Mouse (Mus musculus) heart, adult 9 months (tissue): ENCODE measurements at regions not wholly inside any gene's neighbourhood (a gene's known extent, or its start where the extent isn't known, plus 50 kb on each side); places are given as distances from the start of the nearest gene placed in this dataset.

Experiments
- DNase-seq, 2 experiments: peaks; one replicate each; pipeline ENCODE4 v3.0.0; 2022; ENCODE audit warnings: low spot score in 2 of 2

GRCm38 (mm10) chr7:67895166-67895565, 57.5 kb upstream of the Igf1r start:
- DNase-seq = no peak

GRCm38 (mm10) chr7:67892917-67893316, 59.7 kb upstream of the Igf1r start:
- no peak for DNase-seq

GRCm38 (mm10) chr7:67883040-67883439, 69.6 kb upstream of the Igf1r start:
- DNase-seq = no peak

DNA sequence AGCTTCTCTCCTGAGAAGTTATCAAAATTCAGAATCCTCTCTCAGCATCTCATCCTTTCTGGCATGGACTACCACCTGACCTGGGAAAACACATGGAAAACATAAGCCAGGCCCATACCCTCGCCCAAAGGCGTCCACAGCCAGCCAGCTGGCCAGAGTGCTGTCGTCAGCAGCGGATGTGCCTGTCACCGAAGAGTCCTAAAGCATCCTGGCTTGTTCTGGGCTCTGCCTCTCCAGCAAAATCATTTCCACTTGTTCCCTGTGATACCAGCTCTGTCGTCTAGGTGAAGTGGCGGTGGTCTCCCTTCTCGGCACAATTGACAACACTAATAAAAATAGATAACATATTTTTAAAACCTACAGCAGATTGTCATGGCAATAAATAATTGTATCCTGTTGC, 70.0 kb upstream of the Igf1r start:
- no peak for DNase-seq

- no peak for DNase-seq
Observed at GRCm38 (mm10) chr7:67878226-67878625, 74.4 kb upstream of the Igf1r start.

DNA sequence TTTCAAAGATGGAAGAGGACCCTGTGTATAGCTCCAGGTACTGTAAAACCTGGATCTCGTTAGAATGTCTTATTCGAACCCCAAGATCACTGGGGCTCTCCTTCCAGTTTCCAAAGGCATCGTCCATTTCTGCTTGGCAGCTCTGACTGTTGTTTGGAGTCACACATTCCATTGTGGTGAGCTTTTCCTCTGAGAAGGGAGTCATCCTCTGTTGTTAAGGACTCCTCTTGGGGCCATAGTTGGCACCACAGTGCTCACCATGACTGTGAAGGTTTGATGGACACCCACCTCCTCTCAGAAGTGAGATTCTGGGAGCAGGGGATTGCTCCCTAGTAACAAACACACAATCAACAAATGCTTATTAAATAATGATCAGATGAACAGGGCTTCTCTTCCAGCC, 75.0 kb upstream of the Igf1r start:
- DNase-seq = no peak

DNA sequence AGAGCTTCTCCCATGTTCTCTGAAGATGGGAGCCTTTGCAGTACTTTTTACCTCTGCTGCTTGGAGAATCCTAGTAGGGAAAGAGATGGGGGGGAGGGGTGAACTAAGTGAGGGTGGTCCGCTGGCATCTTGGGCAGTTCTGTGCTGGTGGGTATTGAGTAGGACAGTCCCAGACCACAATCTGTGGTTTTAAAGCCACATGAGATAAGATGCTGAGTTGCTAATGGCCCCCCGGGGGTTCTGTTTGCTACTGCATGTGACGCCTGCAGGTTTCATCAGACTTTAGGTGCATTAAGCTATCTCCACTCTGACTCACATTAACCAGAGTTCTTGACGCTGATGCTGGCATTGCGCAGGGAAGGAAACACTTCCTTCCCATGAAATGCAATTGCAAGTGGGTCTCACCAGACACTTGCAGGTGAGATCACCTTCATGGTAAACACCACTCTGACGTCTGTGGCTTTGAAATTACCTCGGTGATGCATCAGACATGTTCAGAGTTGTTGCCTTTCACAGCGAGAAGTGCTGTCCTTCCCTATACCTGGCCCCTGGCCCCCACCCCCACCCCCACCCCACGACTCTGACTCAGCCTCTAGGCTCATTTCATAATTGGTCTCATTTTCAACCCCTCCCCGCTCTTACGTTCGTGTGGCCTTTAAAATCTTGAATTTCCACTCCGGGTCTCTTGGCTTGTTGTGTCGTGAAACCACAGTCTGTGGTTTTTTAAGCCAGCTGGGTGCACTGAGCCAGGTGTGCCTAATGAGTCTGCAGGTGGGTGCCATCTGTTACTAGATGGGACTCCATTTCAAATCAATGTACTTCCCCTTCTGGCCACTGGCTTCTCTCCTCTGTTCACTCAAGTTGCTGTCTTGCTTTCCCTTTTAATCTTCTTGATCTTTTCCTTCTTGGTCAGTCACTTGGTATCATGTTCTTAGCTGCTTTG, 94.8 kb upstream of the Synm start:
- DNase-seq = no peak

- DNase-seq = no peak
Observed at GRCm38 (mm10) chr7:67852859-67853258, 93.3 kb upstream of the Synm start.

DNA sequence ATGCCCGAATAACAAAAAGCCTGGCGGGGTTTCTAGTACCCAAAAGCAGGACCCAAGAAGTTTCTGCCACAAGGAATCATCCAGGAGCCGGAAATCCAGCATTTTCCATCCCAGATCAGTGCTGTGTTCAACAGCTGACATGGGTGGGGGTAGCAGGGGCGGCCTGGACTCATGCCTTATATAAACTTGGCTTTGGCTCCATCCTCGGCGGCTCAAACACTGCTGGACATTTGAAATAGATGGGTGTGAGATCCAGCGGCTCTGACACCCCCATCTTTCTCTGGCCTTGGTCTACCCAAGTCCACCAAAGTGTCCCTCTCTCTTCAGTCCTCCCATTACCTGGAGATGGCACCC, 89.9 kb upstream of the Synm start:
- DNase-seq = peak in 1 of 2 experiments; percentile 1

- DNase-seq = peak; percentile 47 to 50
Observed at GRCm38 (mm10) chr7:67848589-67849508, 89.3 kb upstream of the Synm start.

DNA sequence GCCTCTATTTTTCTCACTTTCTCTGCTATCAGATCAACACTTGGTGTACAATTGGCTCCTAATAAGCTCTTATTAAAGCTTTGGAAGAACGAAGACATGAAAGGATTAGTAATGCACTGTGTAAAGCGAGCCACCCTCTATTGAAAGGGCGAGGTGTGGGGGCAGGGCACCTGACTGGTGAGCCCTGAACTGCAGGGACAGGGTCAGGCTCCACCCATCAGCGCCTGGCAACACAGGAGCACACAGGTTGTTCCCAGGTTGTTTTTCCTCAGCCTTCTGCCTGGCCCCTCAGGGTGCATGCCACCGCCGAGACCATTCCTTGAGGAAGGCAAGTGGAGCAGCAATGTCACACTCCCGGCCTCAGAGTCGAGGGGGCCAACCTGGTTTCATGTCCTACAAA, 87.3 kb upstream of the Synm start:
- no peak for DNase-seq

DNA sequence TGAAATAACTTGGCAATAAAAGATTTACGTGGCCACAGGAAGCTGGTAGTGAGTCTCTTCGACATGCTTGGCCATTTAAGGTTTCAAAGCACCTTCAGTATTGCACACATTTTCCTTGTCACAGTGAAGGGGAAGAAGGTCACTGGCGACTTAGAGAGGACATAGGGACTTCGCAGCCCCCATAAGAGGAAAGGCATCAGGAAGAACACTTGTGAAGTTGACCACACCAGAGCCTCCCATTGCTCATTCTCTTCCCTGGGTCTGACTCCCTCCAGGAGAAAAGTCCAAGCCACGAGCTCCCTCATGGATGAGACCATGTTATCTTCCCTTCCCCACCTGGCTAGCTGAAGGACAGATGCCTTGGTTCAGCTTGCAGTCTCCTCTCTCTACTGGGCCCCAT, 77.4 kb upstream of the Synm start:
- no peak for DNase-seq

GRCm38 (mm10) chr7:67836117-67836949, 76.8 kb upstream of the Synm start:
- no peak for DNase-seq

DNA sequence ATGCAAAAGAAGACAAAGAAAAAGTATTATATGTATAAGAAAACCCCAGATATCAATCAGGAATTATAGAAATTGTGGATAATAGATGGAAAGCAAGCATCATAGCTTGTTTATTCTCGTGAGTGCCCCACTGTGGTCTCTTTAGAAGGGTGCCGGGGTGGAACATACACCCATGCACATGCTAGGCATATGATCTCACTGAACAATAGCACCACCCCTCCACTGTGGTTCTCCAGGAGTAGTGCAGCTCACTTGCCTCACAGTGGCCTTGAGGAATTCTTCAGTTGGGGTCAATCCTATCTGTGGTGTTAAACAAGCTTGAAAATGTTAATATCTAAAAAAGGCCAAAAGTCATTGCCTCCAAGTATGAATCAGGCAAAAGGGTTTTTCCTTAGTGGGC, 72.2 kb upstream of the Synm start:
- no peak for DNase-seq

- no peak for DNase-seq
Observed at GRCm38 (mm10) chr7:67827386-67827785, 67.8 kb upstream of the Synm start.

GRCm38 (mm10) chr7:67826936-67827335, 67.4 kb upstream of the Synm start:
- DNase-seq = no peak

- no peak for DNase-seq
Observed at GRCm38 (mm10) chr7:67826368-67826767, 66.8 kb upstream of the Synm start.

GRCm38 (mm10) chr7:67825636-67826280, 66.2 kb upstream of the Synm start:
- no peak for DNase-seq

GRCm38 (mm10) chr7:67823943-67824645, 64.6 kb upstream of the Synm start:
- DNase-seq = no peak

DNA sequence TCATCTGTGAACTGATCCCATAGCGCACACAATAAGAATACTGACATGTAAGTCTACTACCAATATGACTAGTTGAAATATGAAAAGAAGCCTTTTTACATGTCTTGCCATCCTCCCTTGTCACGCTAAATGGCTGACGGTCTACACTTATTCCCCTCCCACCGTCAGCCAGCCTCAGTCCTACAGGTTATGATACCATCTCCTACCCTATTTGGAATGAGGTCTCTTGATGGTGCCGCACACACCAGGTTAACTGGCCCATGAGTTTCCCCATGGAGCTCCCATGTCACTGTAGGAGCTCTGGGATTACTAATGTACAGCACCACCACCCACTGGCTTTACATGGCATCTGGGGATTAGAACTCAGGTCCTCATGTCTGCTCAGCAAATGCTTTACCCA, 60.0 kb upstream of the Synm start:
- DNase-seq = no peak

GRCm38 (mm10) chr7:67817556-67817955, 58.0 kb upstream of the Synm start:
- DNase-seq = no peak
